Mouse (Mus musculus) retina, adult 2 months (tissue): Measurements from ENCODE around the gene Gm10762.
"Not testable (repeated sequence)": the region's sequence is repeated elsewhere in the genome, so short reads cannot be mapped to it uniquely, and the experiment has no call there.

Source experiments
- DNase-seq: peaks from one replicate; pipeline ENCODE4 v3.0.0-alpha.2; 2012; ENCODE audit warnings: low read depth, low spot score

Gene Gm10762

GRCm38 (mm10) chr2:128967661-128968441, at the start of gene Gm10762:
Gene Gm10762, minus strand, starts transcription at chr2:128967725.
- peak; percentile 34 for DNase-seq

GRCm38 (mm10) chr2:129008867-129009266, 41.3 kb upstream of the Gm10762 start:
- DNase-seq = not testable (repeated sequence)

GRCm38 (mm10) chr2:129006194-129006749, 38.7 kb upstream of the Gm10762 start:
- no peak for DNase-seq

DNA sequence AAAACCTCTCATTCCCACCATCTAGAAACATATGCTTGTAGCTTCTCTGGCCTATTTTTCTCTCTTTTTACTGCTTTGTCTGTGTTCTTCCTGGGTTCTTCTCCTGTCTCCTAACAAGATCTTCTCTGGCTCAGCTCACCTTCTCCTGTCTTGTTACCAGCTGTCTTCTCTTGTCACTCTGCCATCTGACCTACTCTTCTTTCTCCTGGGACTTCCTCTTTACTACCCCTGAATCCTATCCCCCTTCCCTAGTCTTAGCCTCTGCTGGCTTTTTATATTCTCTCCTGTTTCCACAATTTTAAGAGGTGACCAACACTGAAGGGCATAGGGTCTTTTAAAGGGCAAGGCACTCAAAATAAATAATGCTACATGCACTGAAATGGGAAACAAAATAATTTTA, 37.3 kb upstream of the Gm10762 start:
- DNase-seq = no peak

- no peak for DNase-seq
Measured at GRCm38 (mm10) chr2:128984746-128985145, 17.2 kb upstream of the Gm10762 start.

- DNase-seq = no peak
Measured at GRCm38 (mm10) chr2:128975572-128975971, 8.0 kb upstream of the Gm10762 start.

GRCm38 (mm10) chr2:128972301-128972700, 4.8 kb upstream of the Gm10762 start:
- DNase-seq = no peak

DNA sequence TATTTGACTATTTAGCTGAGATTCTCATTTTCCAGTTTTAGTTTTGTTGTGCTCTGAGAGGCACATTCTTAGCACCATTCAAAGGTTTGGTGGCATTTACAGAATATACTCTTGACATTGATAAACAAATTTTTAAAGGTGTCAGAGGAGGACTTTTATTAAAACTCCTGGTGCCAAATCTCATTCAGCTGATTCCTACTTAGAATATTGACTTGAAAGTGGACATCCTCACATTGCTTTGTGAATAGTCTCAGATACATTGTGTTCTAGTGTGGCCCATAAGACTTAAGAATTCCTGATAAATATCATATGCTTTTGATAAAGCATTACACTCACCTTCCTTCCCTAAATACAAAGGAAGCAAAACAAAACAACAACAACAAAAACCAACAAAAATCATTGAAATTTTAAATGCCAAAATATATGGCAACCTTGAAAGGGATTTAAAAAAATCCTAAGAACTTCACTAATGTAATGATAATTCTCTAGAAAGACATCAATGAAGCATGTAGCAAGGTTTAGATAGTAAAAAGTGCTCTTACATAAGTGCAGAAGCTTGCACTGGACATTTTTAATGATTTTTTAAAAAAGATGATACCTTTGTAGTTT, 1.1 kb upstream of the Gm10762 start:
- no peak for DNase-seq

- DNase-seq = peak; percentile 98
Measured at GRCm38 (mm10) chr2:128966641-128967580, 614 bp downstream of the Gm10762 start, which contains the start of gene Zc3h6. Gene Zc3h6, plus strand, starts transcription at chr2:128967402.

GRCm38 (mm10) chr2:128966236-128966635, 1.3 kb downstream of the Gm10762 start:
- no peak for DNase-seq

DNA sequence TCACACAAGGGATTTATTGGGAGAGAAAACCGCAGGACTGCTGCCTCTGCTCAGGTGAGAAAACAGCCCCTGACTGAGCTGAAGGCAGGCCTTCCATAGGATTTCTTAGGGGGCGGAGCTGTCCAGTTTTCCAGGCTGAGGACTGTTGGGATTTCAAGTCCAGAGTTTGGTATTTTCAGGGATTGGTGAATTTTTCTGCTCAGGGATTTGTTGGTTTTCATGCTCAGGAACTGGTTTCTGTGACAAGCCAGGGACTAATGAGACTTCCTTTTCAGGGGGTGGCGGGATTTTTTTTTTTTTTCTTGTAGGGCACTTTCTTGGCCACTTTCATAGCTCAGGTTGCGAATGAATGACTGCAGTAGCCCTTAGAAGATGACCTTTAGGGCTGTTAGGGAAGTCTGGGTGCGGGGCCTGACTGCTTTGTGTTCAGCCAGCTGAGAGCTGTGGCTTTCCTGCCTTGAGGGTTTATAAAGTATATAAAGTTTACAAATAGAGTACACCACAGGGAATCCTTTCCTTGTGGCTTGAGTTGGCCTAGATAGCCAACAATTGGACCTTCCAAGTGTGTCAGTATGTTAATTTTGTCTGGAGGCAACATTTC, 1.9 kb downstream of the Gm10762 start:
- no peak for DNase-seq

- DNase-seq = no peak
Measured at GRCm38 (mm10) chr2:128954186-128954585, 13.3 kb downstream of the Gm10762 start.

DNA sequence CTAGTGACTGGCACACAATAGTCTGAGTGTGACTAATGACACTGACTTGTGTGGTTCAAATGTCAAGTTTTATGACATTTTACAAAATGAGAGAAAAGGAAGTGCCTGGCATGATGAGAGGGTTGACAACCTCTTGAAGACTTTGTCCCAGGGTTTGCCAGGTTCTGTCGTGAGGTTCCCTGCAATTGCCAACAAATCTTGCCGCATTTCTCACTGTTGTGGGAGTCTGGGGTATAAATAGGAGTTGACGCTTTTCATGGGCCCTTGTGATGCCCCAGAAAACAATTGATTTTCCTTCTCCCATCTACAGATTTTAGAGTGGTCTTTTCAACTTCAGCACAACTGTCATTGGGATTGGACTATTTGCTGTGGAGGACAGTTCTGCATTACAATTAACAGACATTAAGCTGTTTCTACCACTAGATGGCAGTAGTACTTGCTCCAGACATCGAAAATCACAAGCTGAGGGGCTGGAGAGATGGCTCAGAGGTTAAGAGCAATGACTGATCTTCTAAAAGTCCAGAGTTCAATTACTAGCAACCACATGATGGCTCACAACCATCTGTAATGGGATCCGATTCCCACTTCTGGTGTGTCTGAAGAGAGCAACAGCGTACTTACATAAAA, 19.4 kb downstream of the Gm10762 start:
- DNase-seq = peak; percentile 37

GRCm38 (mm10) chr2:128943538-128944528, 23.7 kb downstream of the Gm10762 start, which contains the start of gene Zc3h8:
Gene Zc3h8, minus strand, starts transcription at chr2:128944077.
- DNase-seq = peak; percentile 92

DNA sequence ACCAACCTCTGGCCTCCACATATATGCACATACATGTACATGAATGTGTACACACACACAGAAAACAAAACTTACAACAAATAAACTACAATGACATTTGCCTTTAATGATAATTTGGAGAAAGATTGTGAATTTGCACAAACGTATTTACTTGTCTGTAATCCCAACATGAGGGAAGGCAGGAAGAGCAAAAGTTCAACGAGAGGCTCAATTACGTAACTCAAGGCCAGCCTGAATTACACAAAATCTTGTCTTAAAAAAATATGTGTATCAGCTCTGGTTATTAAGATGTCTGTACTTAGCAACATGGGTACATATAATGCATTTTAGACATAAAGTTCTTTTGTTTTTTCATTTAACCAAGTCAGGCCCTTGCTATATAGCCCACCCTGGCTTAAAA, 31.3 kb downstream of the Gm10762 start:
- no peak for DNase-seq

DNA sequence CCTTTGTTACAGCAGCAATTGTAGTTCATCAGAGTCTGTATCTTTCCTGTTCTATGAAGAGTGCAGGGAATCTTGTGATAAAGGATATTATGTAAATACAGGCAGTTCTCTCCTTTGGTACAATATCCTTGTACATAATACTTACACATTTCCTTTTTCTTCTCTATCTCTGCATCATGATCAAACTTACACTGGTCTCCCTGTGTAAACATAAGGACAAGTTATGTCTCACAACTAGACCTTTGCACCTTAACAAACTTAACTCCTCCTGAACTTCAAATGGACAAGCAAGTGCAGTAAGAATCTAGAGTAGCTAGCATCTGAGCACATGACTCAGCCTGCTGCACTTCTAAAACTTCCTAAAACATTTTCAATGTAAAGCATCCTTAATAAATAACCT, 36.8 kb downstream of the Gm10762 start:
- DNase-seq = no peak

DNA sequence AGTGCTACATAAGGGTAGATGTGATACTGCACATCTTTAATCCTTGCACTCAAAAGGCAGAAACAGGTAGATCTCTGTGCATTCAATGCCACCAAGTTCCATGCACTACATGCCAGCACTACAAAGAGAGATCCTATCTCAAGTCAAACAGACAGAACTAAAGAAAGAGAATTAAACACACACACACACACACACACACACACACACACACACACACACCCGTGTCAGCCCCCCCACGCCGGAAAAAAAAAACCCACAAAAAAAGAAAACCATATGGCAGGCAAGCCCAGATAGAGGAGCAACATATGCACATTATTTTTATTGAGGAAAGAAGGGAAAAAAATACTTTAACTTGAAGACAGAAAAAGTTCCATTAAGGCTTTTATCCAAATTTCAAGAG, 39.1 kb downstream of the Gm10762 start:
- DNase-seq = no peak

DNA sequence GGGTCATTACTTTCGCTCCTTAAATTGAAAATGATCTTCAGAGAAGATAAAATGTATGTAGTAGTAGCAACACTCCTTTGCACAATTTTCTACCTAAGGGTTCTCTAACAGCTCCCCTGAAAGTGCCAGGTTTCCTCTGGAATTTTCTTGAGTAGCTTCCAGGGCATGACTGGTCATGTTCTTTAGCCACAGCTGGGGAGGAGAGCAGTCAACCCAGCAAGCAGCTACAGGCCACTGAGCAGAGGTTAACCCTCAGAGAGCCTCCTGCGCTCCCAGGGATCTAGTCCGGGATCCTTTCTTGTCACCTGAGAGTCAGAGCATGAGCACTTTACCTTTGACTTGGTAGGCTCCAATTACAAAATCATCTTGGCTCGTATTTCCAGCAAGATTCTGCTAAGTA, 42.7 kb downstream of the Gm10762 start:
- DNase-seq = no peak
